Mouse (Mus musculus) ES-Bruce4 (cell line): ENCODE results near the gene Macrod2. TPM values are rescaled to one million over a fixed set of nuclear protein-coding genes. Genes with fewer than 3 reads are reported as not detected.

Experiments used
- H3K27ac ChIP-seq: 2 replicates; pipeline ENCODE4 v1.5.1; 2012; ENCODE audit warnings: low read length, inconsistent platforms; ENCODE audit not compliant: insufficient read depth
- H3K27me3 ChIP-seq: 2 replicates; pipeline ENCODE4 v1.6.1; 2012; ENCODE audit warnings: mild to moderate bottlenecking, low read length, inconsistent platforms; ENCODE audit not compliant: control insufficient read depth, poor library complexity, insufficient read depth, severe bottlenecking
- H3K36me3 ChIP-seq: 2 replicates; pipeline ENCODE4 v1.6.1; 2012; ENCODE audit warnings: inconsistent platforms, mild to moderate bottlenecking, low read length, moderate library complexity; ENCODE audit not compliant: control insufficient read depth, poor library complexity, insufficient read depth, severe bottlenecking
- H3K4me1 ChIP-seq: one replicate; pipeline ENCODE4 v1.8.1; 2011; ENCODE audit warnings: low read length; ENCODE audit not compliant: control insufficient read depth, insufficient read depth
- H3K4me3 ChIP-seq: 2 replicates; pipeline ENCODE4 v1.5.1; 2011; ENCODE audit warnings: low read depth, mild to moderate bottlenecking, low read length
- H3K9ac ChIP-seq: 2 replicates; pipeline ENCODE4 v1.6.1; 2012; ENCODE audit warnings: low read depth, mild to moderate bottlenecking, inconsistent platforms; ENCODE audit not compliant: poor library complexity, severe bottlenecking
- H3K9me3 ChIP-seq: replicated peaks from 2 replicates; pipeline ENCODE4 v1.6.1; 2012; ENCODE audit warnings: mild to moderate bottlenecking, low read length, inconsistent platforms; ENCODE audit not compliant: control insufficient read depth, poor library complexity, insufficient read depth, severe bottlenecking
- CTCF ChIP-seq: IDR thresholded peaks from one replicate; pipeline ENCODE4 v1.8.1; 2011; ENCODE audit warnings: low read depth, low read length
- EP300 ChIP-seq: IDR thresholded peaks from 2 replicates; pipeline ENCODE4 v1.6.1; 2011; ENCODE audit warnings: low read depth, low read length; ENCODE audit not compliant: insufficient read depth
- POLR2A ChIP-seq: IDR thresholded peaks from one replicate; pipeline ENCODE4 v1.8.1; 2011; ENCODE audit warnings: low read length; ENCODE audit not compliant: insufficient read depth
- polyA plus RNA-seq: library from polyadenylated mRNA; stranded (reverse); fragments of >200 nt; gene quantifications from 2 replicates; pipeline ENCODE4 v1.2.4, GENCODE M21; 2011; ENCODE audit warnings: low read depth; ENCODE audit not compliant: missing spikeins, insufficient read depth, insufficient read length

The Macrod2 gene
- polyA plus RNA-seq, 1 experiment: 11.9 TPM

DNA sequence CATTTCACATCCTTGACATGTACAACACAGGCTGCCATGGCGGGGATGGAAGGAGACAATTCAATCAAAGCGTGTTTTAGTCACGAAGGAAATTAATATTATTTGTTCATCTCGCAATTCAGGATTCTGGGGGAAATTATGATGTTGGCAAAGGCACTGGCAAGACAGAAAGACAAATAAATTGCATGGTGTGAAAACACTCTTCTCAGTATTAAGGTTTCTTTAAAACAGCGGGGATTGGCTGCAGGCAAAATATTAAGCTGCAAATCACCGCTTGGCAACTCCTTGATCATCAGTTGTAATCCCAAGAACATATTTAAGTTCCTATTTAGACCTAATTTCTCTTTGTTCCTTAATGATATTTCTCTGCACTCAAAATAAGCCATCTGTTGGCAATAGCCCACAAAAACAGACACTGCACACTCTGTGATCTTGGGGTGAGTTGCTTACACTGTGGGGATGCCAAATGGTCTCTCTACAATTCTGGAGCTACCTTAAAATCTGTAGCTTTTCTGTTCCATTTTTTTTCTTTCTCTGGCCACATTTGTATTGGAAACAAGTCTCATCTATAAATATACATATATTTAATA, 1466.7 kb downstream of the Macrod2 start:
- H3K9ac ChIP-seq: no peak overlapping the region
- H3K27ac ChIP-seq: no peak overlapping the region
- no peaks in the 10 kb centered on the region for H3K9me3 ChIP-seq
- TF ChIP-seq POLR2A (no peak), EP300 (no peak), CTCF (no peak)
- no peaks in the 10 kb centered on the region for H3K27me3 ChIP-seq
- no peaks in the 10 kb centered on the region for H3K36me3 ChIP-seq
- no peak overlapping the region for H3K4me3 ChIP-seq
- no peaks in the 10 kb centered on the region for H3K4me1 ChIP-seq

DNA sequence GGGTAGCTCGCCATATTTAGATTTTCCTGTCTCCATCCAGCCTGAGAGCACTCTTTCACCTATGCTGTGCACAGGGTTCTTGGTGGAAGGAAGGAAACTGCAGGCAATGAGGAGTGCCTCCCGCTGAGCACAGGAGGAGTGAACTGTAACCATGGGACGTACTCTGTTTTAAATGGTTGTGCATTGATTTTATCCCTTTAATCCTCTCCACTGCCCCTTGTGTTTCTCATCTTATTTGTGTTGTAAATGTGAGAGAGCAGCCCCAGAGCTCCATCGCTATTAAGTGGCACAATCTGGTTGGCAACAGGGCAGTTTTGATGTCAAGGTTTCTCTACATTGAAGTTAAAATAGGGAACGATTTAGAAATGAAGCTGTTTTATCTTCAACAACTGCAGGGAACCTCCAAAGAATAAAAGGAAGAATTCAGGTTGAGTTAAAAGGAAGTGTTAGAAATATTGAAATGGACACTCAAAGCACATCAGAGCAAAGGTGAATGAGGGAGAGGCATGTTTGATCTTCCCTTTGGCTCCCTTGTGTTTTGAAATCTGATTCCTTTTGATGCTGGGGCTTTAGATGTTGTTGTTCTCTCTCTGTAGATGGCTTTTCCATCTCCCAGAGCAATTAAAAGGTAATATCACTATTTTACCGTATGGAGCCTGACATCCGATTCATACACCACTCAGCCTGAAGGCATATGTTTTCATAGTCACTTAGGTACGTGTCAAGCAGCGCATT, 1467.6 kb downstream of the Macrod2 start:
- H3K4me3 ChIP-seq: no peak overlapping the region
- H3K27ac ChIP-seq: no peak overlapping the region
- no peaks in the 10 kb centered on the region for H3K36me3 ChIP-seq
- TF ChIP-seq EP300 (no peak), POLR2A (no peak), CTCF (no peak)
- H3K9me3 ChIP-seq: no peaks in the 10 kb centered on the region
- H3K4me1 ChIP-seq: no peaks in the 10 kb centered on the region
- H3K27me3 ChIP-seq: no peaks in the 10 kb centered on the region
- no peak overlapping the region for H3K9ac ChIP-seq

- Histone ChIP-seq H3K4me3 (no peak overlapping the region), H3K9me3 (no peaks in the 10 kb centered on the region), H3K36me3 (no peaks in the 10 kb centered on the region), H3K27me3 (no peaks in the 10 kb centered on the region), H3K4me1 (no peaks in the 10 kb centered on the region), H3K27ac (no peak overlapping the region), H3K9ac (no peak overlapping the region)
- TF ChIP-seq CTCF (no peak), POLR2A (no peak), EP300 (no peak)
Observed at GRCm38 (mm10) chr2:141863628-141864165, 1468.6 kb downstream of the Macrod2 start.

GRCm38 (mm10) chr2:141870930-141871329, 1475.8 kb downstream of the Macrod2 start:
- Histone ChIP-seq H3K4me1 (no peaks in the 10 kb centered on the region), H3K9ac (no peak overlapping the region), H3K27me3 (no peaks in the 10 kb centered on the region), H3K36me3 (no peaks in the 10 kb centered on the region), H3K27ac (no peak overlapping the region), H3K4me3 (no peak overlapping the region), H3K9me3 (no peaks in the 10 kb centered on the region)
- TF ChIP-seq CTCF (no peak), EP300 (no peak), POLR2A (no peak)

- H3K4me1 ChIP-seq: no peaks in the 10 kb centered on the region
- H3K36me3 ChIP-seq: no peaks in the 10 kb centered on the region
- no peaks in the 10 kb centered on the region for H3K27me3 ChIP-seq
- no peak overlapping the region for H3K4me3 ChIP-seq
- H3K9me3 ChIP-seq: no peaks in the 10 kb centered on the region
- H3K27ac ChIP-seq: no peak overlapping the region
- TF ChIP-seq POLR2A (no peak), EP300 (no peak), CTCF (no peak)
- H3K9ac ChIP-seq: no peak overlapping the region
Observed at GRCm38 (mm10) chr2:141876155-141876851, 1481.2 kb downstream of the Macrod2 start.

DNA sequence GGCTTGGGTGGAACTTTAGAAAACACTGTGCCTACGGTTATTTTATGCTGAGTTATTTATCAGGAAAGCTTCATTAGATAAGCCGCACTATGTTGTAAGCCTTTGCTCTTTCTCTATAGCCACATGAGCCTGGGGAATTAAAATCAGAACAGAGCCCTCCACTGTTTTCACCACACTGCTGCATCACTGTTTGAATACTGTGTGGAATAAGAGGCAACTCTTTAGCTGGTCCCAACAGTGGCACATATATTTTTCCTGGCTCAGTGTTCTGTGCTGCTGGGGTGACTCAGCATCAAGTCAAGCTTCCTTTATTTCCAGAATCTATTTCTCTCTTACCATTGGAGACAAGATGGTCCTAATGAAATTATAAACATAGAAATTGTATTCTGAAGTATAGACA, 1481.8 kb downstream of the Macrod2 start:
- H3K9me3 ChIP-seq: no peaks in the 10 kb centered on the region
- TF ChIP-seq EP300: no peak
- TF ChIP-seq POLR2A: no peak
- no peak for TF ChIP-seq CTCF
- H3K9ac ChIP-seq: no peak overlapping the region
- H3K27ac ChIP-seq: no peak overlapping the region
- no peaks in the 10 kb centered on the region for H3K36me3 ChIP-seq
- no peaks in the 10 kb centered on the region for H3K27me3 ChIP-seq
- H3K4me3 ChIP-seq: no peak overlapping the region
- H3K4me1 ChIP-seq: no peaks in the 10 kb centered on the region
